Mouse (Mus musculus): ENCODE data around the gene Pex14. TPM values are rescaled to one million over a fixed set of nuclear protein-coding genes. Genes with fewer than 3 reads are reported as not detected.

The Pex14 gene
- polyA plus RNA-seq, 1 experiment = 48.8 TPM

DNA sequence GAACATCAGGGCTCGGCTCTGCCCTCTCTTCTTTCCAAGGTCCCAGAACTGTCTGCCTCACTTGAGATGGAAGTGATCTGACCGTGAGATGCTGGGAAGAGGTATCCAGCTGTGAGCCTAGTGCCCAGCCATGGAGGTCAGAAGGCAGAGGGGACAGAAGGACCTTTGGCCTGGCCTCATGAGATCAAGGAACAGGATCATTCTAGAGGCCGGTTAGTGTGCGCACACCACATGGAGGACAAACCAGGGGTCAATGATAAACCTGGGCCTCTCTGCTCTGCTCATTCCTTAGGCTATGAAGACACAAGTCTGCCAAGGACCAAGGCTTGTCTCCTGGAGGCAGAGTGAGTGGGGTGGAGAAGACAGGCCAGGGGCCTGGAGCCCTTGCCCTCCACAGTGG lies 128.9 kb downstream of the Pex14 start:
- Histone ChIP-seq H3K4me3 (ENCODE audit: insufficient read depth, low read depth, low read length) (no peak overlapping the region), H3K27ac (replicated peaks; ENCODE audit: low read depth, low read length) (no peak overlapping the region), H3K4me1 (ENCODE audit: control insufficient read depth, insufficient read depth, insufficient read length, low read length) (peaks cover 3% of the 10 kb centered on the region; the same call in 1 of the 2 replicates)

DNA sequence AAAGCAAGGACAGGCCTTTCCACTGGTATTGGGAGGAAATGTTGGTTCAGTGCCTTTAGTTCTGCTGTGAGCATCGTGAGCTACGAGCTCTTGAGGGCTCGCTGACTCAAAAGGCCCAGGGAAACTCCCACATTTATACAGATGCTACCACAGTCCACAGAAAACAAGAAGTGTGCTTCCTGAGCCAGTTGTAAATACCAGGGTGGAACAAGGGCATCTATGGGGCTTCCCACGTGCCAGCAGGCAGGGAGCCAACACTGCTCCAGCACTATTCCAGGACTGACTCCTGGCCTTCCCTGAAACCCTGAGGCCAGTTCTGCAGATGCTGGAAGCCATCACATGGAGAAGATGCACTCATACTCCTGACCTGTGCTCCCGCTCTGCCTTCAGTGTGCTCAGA lies 130.1 kb downstream of the Pex14 start:
- Histone ChIP-seq H3K4me3 (ENCODE audit: insufficient read depth, low read depth, low read length) (no peak overlapping the region), H3K4me1 (ENCODE audit: control insufficient read depth, insufficient read depth, insufficient read length, low read length) (peaks cover 3% of the 10 kb centered on the region; the same call in 1 of the 2 replicates), H3K27ac (replicated peaks; ENCODE audit: low read depth, low read length) (no peak overlapping the region)

- no peak overlapping the region for H3K27ac ChIP-seq (replicated peaks; ENCODE audit: low read depth, low read length)
- peaks cover 3% of the 10 kb centered on the region; the same call in 1 of the 2 replicates for H3K4me1 ChIP-seq (ENCODE audit: control insufficient read depth, insufficient read depth, insufficient read length, low read length)
- H3K4me3 ChIP-seq (ENCODE audit: insufficient read depth, low read depth, low read length) = no peak overlapping the region
These were observed 130.8 kb downstream of the Pex14 start for GRCm38 (mm10) chr4:148968859-148969258.

- Histone ChIP-seq H3K4me1 (ENCODE audit: control insufficient read depth, insufficient read depth, insufficient read length, low read length) (no peaks in the 10 kb centered on the region), H3K27ac (replicated peaks; ENCODE audit: low read depth, low read length) (no peak overlapping the region), H3K4me3 (ENCODE audit: insufficient read depth, low read depth, low read length) (no peak overlapping the region)
These were observed 133.5 kb downstream of the Pex14 start for GRCm38 (mm10) chr4:148966132-148966531.

DNA sequence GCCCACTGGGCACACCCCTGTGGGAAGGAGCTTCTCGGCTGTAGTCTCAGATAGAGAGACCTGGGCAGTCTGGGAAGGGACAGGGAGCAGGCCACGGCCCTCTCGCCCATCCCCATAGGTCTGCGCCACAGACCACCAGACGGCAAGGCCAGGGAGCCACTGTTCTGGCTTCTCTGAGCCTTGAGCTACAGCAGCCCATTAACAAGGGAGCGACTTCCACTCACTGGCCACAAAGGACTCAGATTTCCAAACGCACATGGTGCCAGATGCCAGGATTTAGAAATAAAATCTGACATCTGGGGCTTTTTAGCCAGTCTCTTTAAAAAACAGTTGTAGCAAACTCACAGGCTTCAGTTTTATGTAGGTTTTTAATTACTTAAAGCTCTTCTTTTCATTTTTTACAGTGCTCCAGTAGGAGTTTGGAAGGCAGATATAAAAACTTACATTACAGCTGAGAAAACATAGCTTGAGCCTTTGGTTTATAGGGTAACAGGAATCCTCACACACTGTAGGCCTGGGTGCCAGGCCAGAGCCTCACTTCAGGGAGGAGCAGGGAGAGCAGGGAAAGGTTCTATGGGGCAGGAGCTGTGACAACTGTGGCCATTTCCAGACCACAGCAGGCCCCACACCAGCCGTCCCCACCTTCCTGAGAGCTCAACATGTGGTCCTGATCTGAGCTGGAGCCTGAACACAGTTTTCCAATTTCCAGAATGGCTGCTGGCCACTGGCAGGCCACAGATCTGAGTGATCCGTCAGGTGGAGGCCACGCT lies 134.9 kb downstream of the Pex14 start:
- Histone ChIP-seq H3K27ac (replicated peaks; ENCODE audit: low read depth, low read length) (no peak overlapping the region), H3K4me1 (ENCODE audit: control insufficient read depth, insufficient read depth, insufficient read length, low read length) (no peaks in the 10 kb centered on the region), H3K4me3 (ENCODE audit: insufficient read depth, low read depth, low read length) (no peak overlapping the region)

DNA sequence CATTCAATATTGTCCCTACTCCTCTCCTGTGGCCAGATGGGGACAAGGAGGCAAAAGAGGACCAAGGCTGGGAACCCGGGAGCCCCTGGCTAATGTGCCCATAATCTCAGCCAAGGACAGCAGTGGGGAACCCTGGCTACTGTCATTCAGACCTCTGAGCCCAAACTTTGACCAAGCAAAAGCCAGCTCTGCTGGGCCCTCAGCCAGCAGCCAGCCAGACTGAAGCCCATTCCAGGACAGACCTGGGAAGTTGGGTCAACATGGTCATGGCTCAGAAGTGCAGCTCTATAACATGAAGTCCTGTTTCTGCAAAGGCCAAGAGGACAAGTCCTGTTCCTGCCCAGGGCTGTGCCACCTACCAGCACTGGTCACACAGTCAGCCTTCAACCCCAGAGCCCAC lies 137.6 kb downstream of the Pex14 start:
- Histone ChIP-seq H3K4me3 (ENCODE audit: insufficient read depth, low read depth, low read length) (no peak overlapping the region), H3K27ac (replicated peaks; ENCODE audit: low read depth, low read length) (no peak overlapping the region), H3K4me1 (ENCODE audit: control insufficient read depth, insufficient read depth, insufficient read length, low read length) (no peaks in the 10 kb centered on the region)

- H3K27ac ChIP-seq (replicated peaks; ENCODE audit: low read depth, low read length) = no peak overlapping the region
- no peaks in the 10 kb centered on the region for H3K4me1 ChIP-seq (ENCODE audit: control insufficient read depth, insufficient read depth, insufficient read length, low read length)
- H3K4me3 ChIP-seq (ENCODE audit: insufficient read depth, low read depth, low read length) = no peak overlapping the region
These were observed 138.6 kb downstream of the Pex14 start for GRCm38 (mm10) chr4:148961081-148961480.

DNA sequence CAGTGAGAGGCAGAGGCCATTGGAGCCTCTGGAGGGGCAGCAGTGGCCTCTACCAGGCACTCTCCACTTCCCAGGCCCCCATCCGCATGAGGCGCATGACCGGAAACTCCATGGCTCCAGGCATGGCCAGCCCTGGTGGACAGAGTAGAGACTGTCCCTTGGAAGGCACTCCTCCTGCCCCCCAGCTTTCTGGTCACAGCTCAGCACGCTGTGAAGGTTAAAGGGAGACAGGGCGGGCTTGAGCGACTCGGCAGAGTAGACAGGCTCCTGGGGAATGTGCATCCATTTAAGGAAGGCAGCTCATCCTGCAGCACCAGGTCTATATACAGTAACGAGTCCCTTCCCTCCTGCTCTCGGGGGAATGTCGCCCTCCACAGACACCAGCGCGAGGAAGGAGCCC lies 139.7 kb downstream of the Pex14 start:
- Histone ChIP-seq H3K4me1 (ENCODE audit: control insufficient read depth, insufficient read depth, insufficient read length, low read length) (peaks cover 6% of the 10 kb centered on the region; the same call in 1 of the 2 replicates), H3K27ac (replicated peaks; ENCODE audit: low read depth, low read length) (no peak overlapping the region), H3K4me3 (ENCODE audit: insufficient read depth, low read depth, low read length) (no peak overlapping the region)

- H3K4me1 ChIP-seq (ENCODE audit: control insufficient read depth, insufficient read depth, insufficient read length, low read length) = peaks cover 9% of the 10 kb centered on the region
- H3K27ac ChIP-seq (replicated peaks; ENCODE audit: low read depth, low read length) = no peak overlapping the region
- H3K4me3 ChIP-seq (ENCODE audit: insufficient read depth, low read depth, low read length) = no peak overlapping the region
These were observed 144.4 kb downstream of the Pex14 start for GRCm38 (mm10) chr4:148955131-148955813.

DNA sequence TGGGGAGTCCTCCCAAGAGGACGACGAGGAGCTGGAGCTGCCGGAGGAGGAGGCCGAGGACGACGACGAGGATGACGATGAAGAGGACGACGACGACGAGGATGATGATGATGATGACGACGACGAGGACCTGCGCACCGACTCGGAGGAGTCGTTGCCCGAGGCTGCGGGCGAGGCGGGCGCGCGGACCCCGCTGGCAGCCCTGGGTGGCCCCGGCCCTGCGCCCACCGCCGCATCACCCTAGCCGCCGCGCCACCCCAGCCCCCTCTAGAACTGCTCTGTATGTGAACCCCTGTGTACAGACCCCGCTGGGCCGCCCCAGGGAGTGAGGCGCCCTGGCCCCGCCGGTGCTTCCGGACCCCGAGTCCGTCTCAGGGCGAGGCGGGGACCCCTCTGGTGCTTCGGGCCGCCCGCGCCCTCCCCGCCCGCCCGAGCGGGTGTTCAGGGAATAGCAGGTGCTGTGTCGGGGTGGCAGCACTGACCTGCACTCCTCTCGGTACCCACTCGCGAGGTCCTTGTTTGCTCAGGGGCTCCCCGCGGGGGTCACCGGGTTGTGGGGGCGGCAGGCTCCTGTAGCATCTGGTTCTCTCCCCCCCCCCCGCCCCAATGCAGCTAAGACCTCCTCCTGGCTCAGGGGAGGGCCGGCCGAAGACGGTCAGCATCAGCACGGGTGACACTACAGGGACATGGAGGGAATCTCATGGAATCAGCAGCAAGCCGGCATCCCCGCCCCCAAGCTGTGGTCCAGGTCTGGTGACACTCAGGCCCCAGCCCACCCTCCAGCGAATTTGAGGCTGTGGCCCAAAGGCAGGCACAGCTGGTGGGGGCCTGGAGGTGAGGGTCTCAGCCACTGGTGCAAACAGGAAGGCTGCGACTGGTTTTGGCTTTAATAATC lies 147.1 kb downstream of the Pex14 start:
- Histone ChIP-seq H3K4me1 (ENCODE audit: control insufficient read depth, insufficient read depth, insufficient read length, low read length) (peaks cover 9% of the 10 kb centered on the region), H3K4me3 (ENCODE audit: insufficient read depth, low read depth, low read length) (no peak overlapping the region), H3K27ac (replicated peaks; ENCODE audit: low read depth, low read length) (no peak overlapping the region)

DNA sequence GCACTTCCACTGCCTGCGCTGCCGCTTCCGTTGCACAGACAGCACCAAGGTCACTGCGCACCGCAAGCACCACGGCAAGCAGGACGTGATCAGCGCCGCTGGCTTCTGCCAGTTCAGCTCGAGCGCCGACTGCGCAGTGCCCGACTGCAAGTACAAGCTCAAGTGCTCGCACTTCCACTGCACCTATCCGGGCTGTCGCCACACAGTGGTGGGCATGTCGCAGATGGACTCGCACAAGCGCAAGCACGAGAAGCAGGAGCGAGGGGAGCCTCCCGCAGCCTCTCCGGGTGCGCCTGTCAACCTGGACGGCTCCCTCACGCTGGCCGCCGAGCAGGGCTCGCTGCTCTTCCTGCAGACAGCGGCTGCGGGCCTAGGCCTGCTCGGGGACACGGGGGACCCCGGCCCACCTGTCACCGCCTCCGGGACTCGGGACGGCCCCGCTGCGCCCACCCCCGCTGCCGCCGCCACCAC lies 147.8 kb downstream of the Pex14 start:
- Histone ChIP-seq H3K4me1 (ENCODE audit: control insufficient read depth, insufficient read depth, insufficient read length, low read length) (peaks cover 9% of the 10 kb centered on the region), H3K4me3 (ENCODE audit: insufficient read depth, low read depth, low read length) (no peak overlapping the region), H3K27ac (replicated peaks; ENCODE audit: low read depth, low read length) (no peak overlapping the region)

DNA sequence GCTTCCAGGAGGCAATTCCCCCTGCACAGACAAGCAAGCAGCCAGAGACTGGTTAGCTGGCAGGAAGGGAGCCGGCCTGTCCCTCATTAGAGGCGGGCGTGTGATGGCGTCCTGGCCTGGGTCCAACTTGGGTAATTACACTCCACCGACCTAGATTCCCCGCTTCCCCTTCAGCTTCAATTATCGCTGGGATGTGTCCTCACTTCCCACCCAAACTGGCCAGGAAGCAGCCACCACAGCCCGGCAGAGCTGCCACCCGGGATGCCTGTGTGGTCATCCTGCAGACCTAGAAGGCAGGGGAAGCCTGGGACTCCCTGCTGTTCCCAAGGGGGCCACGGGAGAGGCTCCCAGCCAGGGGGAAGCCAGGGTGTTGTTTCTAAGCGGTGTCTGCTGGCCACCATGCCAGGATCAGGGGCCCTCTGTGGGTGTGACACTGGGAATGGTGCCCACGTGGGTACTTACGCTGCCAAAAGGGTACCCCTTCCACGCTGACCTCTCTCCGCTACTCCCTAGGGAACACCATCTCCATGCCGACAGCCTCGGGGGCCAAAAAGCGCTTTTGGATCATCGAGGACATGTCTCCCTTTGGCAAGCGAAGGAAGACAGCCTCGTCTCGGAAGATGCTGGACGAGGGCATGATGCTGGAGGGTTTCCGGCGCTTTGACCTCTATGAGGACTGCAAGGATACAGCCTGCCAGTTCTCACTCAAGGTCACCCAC lies 148.6 kb downstream of the Pex14 start:
- Histone ChIP-seq H3K27ac (replicated peaks; ENCODE audit: low read depth, low read length) (no peak overlapping the region), H3K4me3 (ENCODE audit: insufficient read depth, low read depth, low read length) (no peak overlapping the region), H3K4me1 (ENCODE audit: control insufficient read depth, insufficient read depth, insufficient read length, low read length) (peaks cover 9% of the 10 kb centered on the region)

DNA sequence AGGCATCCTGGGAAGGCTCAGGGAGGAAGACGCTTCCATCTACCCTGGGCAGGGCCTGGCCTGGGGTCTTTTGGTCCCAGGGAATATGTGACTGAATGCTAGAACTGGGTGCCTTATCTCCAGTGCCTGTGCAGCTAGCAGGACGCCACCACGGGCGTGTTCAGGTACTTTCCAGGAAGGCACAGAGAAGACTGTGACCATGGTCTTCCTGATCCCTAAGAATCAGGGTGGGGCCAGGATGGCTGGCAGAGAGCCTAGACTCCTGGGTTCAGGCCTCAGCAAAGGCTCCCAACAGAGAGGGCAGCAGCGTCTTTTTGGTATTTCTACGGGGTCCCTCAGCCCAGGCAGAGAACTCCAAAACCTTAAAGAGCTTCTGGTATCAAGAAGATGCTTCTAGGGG lies 149.2 kb downstream of the Pex14 start:
- Histone ChIP-seq H3K27ac (replicated peaks; ENCODE audit: low read depth, low read length) (no peak overlapping the region), H3K4me1 (ENCODE audit: control insufficient read depth, insufficient read depth, insufficient read length, low read length) (peaks cover 7% of the 10 kb centered on the region), H3K4me3 (ENCODE audit: insufficient read depth, low read depth, low read length) (no peak overlapping the region)

- H3K4me3 ChIP-seq (ENCODE audit: insufficient read depth, low read depth, low read length) = no peak overlapping the region
- no peak overlapping the region for H3K27ac ChIP-seq (replicated peaks; ENCODE audit: low read depth, low read length)
- no peaks in the 10 kb centered on the region for H3K4me1 ChIP-seq (ENCODE audit: control insufficient read depth, insufficient read depth, insufficient read length, low read length)
These were observed 151.8 kb downstream of the Pex14 start for GRCm38 (mm10) chr4:148947833-148948388.
